Mouse (Mus musculus) CD8-positive naive resting alpha-beta T cell, adult 2 months (primary cell): ENCODE results near the gene Cxcl5.

Source experiments
- DNase-seq, 2 experiments: peaks; one replicate each; pipeline ENCODE4 v3.0.0; 2022; ENCODE audit warnings: low read depth in 2 of 2, low spot score in 2 of 2

The Cxcl5 gene

GRCm38 (mm10) chr5:90759077-90760065, at the start of gene Cxcl5:
Cxcl5 (plus strand) TSS chr5:90759360.
- DNase-seq: no peak

GRCm38 (mm10) chr5:90711409-90711808, 47.8 kb upstream of the Cxcl5 start:
- no peak for DNase-seq

GRCm38 (mm10) chr5:90717937-90718336, 41.2 kb upstream of the Cxcl5 start:
- no peak for DNase-seq

DNA sequence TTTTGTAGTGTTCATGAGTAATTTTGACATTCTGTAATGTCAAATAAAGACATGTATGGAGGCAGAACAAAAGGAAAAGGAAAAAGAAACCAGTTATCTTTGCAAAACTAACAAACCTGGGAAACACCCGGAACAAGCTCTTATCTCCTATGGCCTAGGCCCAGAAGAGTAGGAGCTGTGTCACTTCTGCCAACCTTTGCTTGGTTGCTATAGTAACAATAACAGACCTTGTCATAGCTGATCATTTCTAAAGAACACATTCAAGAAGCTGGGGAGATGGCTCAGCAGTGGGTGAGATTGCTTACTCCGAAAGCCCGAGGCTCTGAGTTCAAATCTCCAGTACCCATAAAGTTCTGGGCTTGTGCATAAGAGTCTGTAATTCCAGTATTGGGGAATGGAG, 36.5 kb upstream of the Cxcl5 start:
- DNase-seq: no peak

GRCm38 (mm10) chr5:90728254-90728653, 30.9 kb upstream of the Cxcl5 start:
- DNase-seq: no peak

- no peak for DNase-seq
Measured at GRCm38 (mm10) chr5:90731480-90731879, 27.7 kb upstream of the Cxcl5 start.

GRCm38 (mm10) chr5:90742029-90742428, 17.1 kb upstream of the Cxcl5 start:
- DNase-seq: no peak

- DNase-seq: no peak
Measured at GRCm38 (mm10) chr5:90753934-90754333, 5.2 kb upstream of the Cxcl5 start.

DNA sequence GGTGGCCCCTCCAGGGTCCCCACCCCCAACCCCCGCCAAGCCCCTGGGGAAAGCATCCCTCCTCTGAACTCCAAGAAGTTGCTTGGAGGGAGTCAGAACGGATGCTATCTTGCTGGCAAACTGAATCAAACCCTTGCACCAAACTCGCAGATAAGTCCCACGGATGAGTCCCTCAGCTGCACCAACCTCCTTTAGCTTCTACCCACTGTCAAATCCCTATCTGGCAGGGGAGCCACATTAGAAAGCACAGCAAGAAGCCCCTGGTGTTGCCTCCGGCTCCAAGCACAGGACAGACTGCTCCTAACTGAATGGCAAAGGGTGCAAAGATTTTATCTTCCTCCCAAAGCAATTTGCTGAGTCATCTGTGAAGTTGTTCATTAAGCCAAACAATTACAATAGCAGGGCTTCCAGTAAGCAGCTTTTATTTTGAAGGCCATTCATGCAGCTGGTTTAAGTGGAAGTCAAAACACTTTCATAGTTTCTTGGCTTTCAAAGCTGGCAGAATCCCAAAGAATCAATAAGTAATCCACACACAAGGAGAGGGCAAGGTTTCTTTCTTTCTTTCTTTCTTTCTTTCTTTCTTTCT, 1.0 kb upstream of the Cxcl5 start:
- no peak for DNase-seq

DNA sequence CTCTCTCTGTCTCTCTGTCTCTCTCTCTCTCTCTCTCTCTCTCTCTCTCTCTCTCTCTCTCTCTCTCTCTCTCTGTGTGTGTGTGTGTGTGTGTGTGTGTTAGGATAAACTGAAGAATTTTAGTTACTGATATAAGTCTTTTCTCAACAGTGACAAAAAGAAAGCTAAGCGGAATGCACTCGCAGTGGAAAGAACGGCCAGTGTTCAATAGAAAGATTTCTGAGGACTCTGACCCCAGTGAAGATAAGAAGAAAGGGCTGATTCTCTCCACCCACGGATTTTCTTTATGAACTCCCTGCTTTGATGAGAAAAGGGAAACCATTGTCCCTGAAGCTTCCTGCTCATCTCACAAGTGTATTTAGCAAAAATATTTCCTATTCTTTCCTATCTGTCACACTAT, 1.1 kb downstream of the Cxcl5 start:
- no peak for DNase-seq

- DNase-seq: no peak
Measured at GRCm38 (mm10) chr5:90760844-90761243, 1.7 kb downstream of the Cxcl5 start.

GRCm38 (mm10) chr5:90761834-90762233, 2.7 kb downstream of the Cxcl5 start:
- no peak for DNase-seq

GRCm38 (mm10) chr5:90763912-90764665, 4.9 kb downstream of the Cxcl5 start:
- DNase-seq: no peak

- DNase-seq: no peak
Measured at GRCm38 (mm10) chr5:90765821-90766606, 6.9 kb downstream of the Cxcl5 start.

DNA sequence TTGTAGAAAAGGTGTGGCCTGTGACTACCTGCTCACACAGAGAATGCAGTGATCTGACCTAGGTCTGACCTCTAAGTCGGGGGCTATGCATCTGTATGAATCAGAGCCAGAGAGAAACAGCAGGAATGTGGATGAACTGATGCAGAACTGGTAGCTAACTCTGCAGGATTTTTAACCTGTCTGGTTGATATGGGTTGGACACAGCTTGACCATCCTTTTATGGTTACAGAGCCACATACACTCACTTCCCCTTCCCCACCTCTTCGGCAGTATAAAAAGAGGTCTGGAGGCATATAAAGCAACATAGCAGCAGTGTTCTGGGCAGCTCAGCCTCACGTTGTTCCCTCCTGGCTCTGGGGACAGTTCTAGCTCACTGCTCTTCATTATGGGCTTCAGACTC, 9.1 kb downstream of the Cxcl5 start, which contains the start of gene Ppbp:
TSS of gene Ppbp (plus strand) at position 301 of the 400 bp plus-strand sequence.
- DNase-seq: no peak

GRCm38 (mm10) chr5:90771369-90771768, 12.2 kb downstream of the Cxcl5 start:
- DNase-seq: no peak

DNA sequence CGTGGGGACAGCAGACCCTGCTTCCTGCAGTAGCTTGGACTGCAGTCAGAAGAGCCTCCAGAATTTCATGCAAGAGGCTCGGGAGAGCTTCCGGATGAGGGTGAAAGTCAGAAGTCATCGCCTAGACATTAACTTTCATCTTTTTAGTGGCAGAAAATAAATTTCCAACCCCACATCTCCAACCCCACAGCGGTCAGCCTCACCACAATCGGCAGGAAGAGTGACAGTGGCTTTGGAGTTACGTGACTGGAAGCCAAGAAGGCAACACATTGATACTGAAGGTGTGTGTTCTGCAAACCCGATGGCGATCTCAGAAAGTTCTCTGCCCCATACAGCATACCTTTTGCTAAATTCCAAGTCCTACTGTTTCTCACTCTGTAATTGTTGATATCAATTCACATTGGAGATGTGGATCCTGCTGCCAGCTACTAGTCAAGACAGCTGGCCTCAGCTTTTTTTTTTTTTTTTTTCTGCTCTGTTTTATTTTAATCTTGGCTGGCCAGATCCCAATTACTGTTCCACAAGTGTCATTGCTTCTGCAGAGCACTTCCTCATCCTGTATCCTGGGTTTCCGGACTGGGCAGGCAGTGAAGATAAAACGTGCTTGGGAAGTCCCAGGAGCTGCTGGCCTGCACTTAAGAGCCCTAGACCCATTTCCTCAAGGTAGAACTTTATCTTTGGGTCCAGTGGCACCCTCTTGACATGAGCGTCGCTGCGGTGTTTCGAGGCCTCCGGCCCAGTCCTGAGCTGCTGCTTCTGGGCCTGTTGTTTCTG, 12.9 kb downstream of the Cxcl5 start, which contains the start of gene Pf4:
TSS of gene Pf4 (plus strand) at position 556 of the 774 bp plus-strand sequence.
- no peak for DNase-seq

DNA sequence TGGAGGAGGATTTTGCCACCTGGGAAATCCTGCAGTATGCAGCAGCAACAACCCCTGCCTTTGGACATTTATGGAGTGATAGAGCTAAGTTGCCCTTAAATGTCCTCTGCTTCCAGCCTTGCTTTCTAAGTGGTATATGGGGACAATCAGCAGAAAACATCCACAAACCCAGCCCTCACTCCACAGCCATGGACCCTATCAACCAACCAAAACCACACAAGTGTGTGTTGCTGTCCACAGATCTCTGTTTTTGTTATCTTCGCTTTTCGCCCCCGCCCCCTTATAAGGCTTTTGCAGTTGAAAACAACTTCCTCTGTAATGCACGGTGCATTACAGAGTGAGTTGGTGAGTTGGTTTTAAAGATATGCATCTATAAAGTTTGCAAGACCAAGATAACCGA, 16.4 kb downstream of the Cxcl5 start:
- DNase-seq: no peak

DNA sequence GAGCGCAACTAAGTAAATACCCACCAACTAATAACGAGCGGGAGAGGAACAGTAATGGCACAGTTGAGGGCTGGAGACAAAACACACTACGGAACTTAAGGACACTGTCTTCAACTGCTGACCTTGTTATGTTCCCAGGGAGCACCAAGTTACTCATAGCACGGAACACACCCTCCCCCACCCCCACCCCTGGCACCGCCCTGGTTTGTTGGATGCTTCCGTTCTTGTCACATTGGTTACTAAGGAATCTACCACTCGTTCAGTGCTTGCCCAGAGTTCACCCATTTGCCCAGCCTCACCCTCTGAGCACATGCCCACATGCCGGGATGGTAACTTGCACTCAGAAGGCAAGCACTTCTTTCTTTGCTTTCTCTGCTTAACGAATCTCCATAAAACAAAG, 18.5 kb downstream of the Cxcl5 start:
- DNase-seq: no peak

DNA sequence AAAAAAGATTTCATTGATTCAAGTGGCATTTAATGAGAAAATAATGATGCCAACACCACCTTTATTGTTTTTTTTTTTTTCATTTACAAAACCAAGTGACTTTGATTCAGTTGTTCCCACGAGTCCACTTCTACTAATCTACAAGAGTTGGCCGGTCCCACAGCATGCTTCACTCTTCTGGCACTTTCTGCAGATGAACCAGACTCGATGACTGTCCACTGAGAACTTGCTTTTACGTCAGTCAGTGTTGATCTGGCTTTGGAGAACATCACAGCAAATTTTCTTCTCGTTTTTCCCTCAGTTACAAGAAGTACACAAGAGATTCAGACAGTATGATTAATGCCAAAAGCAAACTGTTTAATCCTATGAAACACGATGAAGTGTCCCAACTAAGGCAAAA, 19.7 kb downstream of the Cxcl5 start:
- DNase-seq: no peak
